Mouse (Mus musculus) cerebellum, adult (tissue): ENCODE results near the gene Hadhb.

Source experiments
- ATAC-seq: cut with Nextera tagmentation; 2 replicates; pipeline ENCODE4 v1.9.2; 2017; ENCODE audit warnings: mild to moderate bottlenecking, moderate library complexity, mixed read lengths; ENCODE audit not compliant: insufficient number of reproducible peaks, low FRiP score, low TSS enrichment

The Hadhb gene

DNA sequence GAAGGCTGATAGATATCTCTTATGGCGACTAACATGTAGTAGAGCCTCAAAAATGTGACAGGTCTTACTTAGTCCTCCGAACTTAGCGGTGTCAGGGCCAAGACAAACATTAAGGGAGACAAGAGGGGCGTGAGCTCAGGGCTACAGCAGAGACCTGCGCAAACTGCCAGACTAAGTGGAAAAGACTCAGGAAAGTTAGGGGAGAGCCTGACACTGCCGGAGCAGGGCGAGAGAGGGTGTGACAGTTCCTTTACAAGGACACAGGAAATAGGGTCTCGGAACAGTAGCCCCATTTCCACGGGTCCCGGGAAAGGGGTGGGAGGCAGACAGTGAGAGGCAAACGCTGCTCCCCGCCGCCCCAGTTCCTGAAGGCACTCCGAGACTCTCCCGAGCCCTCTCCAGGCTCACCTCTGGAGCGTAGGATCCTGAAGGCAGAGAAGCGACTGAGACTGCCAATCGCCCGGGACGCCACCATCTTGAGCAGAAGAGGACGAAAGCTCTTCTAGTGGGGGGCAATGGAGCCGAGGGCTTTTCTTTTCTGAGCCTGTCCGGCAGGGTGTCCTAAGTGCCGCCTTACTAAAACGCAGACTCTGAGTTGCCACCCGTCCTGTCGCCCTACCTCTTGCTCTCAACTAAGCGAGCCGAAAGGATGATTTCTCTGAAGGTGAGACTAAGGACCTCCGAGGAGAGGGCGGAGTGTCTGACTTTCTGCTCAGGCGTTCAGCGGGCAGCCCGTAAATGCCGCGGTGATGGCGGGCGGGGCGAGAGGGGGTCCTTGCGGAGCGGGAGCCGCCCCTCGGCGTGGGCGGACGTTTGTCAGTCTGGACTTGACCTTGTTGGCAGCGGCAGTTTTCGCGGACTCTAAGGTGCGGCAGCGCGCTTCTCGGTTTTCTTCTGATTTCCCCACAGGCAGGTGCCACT, at the start of gene Hadhb, which contains the start of gene Hadha:
TSS of gene Hadhb (plus strand) at position 775 of the 921 bp plus-strand sequence.
TSS of gene Hadha (minus strand) at position 689 of the 921 bp plus-strand sequence.
- peak; percentile 91 for ATAC-seq

DNA sequence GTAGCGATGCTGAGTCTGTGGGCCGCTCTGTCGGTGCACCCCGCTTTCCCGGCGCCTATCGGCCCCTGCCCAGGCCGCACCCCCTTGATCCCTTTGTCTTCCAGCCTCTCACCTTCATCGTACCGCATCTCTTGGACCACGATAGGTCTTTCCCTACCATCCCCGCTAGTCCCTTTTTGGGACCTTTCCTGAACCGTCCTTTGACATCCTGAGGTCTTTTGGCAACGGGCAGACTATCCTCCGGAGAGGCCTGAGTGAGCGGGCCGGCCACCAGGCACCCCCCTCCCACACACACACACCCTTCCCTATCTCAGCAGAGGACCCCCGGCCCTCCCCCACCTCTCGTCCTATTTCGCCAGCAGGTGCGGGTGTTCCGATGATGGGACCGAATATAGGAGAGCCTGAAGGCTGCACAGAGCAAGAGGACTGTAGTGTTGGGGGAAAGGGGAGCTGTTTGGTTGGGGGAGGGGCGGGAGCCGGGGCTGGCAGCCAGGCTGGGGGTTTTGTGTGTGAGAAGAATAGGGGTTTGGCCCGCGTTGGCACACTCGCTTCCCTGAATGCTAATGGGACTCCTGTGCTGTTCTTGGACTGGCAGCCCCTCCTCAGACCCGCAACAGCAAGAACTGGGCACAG, 49.3 kb upstream of the Hadhb start, which contains the start of gene 3110082J24Rik:
TSS of gene 3110082J24Rik (minus strand) at position 419 of the 633 bp plus-strand sequence.
- no peak for ATAC-seq

DNA sequence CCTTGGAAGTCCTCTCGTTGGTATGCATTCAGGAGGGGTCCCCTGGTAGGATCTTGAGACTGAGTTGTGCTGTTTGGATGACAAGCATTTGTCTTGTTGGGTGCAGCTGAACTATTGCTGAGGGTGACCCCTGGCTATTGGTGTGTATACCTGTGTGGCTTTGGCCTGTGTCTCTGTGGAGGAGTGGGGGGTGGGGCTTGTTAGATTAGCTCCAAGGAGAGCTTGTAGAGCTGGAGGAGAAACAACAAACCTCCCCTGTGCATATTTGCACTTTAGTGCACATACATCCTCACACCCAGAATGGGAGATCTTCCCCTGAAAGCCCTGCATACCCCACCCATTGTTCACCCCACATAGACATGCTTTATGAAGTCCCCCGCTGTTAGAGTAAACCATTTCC, 48.3 kb upstream of the Hadhb start:
- ATAC-seq: no peak

DNA sequence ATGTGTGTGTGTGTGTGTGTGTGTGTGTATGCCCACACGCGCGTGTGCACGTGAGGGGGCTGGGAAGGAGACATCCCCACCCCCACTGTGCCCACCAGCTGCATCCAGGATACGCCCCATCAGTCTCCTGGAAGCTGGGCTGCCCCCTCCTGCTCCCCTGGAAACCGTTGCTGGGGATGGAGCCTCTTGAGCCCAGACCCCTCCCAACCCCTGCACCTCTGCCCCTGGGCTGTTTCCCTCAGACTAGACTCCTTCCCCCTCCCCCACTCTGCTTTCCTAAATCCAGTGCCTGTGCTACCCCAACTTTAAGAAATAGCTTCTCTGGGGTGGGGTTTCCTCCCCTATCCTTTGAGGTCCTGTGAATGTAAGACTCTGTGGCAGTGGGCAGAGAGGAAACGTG, 47.9 kb upstream of the Hadhb start:
- ATAC-seq: no peak

DNA sequence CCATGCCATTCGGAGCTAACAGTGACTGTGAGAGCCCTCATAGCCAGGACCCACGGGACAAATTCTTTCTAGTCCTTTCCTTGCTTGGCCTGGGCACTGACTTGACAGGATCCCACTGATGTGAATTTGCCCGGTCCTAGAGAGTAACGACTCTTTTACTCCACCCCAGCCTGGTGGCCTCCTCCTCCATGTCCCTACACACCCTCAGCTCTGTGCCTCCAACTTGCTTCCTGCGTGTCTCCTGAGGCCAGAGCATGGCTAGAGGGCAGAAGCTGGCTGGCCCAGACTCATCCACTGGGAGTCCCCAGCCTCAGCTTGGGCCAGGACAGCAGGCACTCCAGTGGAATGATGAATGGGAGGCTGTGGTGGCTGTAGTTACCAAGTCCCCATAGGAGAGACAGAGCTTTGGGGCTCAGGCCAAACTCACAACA, 47.4 kb upstream of the Hadhb start:
- ATAC-seq: no peak

DNA sequence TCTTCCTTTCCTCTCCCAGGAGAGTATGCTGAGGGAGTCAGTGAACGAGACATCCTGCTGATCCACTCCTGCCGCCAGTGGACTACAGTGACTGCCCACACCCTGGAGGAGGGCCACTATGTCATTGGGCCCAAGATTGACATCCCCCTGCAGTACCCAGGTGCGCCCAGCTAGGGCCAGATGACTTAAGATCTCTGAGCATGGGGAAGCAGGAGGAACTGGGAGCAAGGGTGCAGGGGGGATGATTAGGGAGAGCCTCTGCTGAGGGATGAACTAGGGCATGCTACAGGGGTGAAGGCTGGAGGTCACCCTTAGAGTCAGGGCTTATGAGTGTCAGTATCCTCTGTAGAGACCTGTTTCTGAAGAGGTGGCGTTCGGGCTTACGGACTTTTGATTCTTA, 46.8 kb upstream of the Hadhb start:
- ATAC-seq: no peak

DNA sequence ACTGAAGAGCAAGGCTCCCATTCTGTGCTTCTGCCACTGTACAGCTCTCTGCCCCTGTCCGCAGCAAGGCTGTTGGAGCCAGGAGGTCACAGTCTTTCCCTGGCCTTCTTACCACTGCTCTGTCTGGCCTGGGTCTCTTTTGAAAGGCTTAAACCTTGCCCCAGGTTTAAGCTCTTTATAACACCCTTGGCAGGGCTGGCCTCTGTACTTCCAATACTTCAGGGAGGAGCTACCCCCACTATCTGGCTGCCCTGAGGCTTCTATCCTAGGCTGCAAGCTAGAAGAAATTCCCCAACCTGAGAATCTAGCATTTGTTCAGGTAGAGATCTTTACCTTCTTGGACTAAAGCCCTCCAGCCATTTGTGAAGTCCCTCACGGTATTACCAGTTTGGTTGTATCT, 45.1 kb upstream of the Hadhb start:
- no peak for ATAC-seq

DNA sequence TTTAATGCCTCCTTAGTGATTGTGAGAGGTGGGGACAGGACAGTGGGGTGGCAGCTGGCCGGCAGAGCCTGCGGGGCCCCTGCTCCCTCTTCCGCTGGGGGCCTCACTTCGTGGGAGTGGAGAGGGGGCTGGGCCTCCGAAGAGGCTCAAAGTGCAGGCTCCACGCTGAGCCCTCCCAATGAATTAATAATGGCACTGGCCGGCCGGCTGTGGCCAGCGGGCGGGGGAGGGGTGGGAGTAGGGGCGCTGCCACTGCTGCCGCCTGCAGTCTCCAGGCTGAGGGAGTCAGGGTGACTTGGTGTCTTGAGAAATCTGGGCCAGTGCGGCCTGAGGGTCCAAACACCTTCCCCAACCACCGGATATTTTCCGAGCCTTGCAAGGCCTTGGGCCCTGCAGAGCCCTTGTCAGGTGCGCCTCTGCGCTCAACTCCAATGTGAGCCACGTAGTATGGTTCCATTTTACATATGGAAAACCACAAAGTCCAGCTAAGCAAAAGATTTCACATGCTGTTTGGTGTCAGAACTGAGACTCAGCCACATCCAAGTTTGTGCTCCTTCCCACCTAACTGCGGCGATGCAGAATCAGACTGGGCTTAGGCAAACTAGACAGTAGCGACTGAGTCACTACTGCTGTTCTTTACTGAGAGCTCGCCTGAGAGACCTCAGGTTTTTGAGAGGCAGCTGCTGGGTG, 44.5 kb upstream of the Hadhb start:
- no peak for ATAC-seq

DNA sequence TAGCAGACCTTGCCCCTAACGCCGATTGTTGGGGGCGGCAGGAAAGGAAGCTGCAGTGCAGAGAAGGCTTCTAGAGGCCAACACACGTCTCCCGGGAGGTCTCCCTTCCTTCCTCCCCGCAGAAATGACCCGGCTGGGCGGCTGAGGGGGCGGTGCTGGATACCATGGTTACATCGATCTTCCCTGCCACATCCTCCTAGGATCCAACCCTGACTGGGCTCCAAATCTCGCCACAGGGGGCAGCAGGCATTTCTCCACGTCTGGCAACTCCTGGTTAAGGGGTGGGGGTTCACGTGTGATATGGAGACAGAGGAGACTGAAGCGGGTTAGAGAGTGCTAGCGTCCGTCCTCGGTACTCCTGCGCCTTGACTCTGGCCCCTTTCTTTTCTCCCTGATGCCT, 43.9 kb upstream of the Hadhb start:
- no peak for ATAC-seq

DNA sequence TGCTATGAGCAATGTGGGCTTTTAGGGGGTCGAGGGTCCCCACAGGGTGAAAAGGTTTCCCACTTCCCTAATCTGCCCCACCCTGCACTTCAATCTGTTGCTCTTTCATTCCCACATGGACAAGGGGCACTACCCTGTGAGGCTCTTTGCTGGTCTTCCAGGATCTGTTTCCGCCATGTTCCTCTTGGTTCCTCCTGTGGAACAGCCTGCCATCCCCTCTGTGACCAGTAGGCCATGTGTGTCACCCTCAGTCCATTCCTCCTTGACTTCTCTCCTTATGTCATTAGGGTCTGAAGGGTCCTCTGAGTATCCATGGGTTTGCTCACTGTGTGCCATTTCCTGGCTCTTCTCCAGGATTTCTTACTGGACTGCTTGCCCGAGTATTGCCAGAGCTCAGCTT, 43.3 kb upstream of the Hadhb start:
- ATAC-seq: no peak

DNA sequence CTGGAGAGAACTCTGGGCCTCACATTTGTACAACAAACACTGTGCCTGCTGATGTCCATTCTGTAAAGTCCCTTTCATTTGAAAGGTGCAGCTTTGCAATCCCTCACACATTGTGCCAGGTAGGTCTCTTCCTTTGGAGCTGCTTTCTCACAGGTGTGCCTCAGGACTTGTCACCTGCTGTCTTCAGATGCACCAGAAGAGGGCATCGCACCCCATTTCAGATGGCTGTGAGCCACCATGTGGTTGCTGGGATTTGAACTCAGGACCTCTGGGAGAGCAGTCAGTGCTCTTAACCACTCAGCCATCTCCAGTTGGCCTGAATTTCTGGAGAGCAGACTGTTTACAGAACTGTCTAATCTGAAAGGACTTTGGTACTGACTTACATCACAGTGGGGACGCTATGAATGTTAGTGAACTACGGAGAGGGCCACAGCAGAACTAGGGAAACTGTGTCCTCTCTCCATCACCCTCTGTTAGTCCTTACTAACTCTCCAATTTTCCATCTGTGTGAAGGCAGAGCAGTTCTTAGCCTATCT, 42.4 kb upstream of the Hadhb start:
- no peak for ATAC-seq

DNA sequence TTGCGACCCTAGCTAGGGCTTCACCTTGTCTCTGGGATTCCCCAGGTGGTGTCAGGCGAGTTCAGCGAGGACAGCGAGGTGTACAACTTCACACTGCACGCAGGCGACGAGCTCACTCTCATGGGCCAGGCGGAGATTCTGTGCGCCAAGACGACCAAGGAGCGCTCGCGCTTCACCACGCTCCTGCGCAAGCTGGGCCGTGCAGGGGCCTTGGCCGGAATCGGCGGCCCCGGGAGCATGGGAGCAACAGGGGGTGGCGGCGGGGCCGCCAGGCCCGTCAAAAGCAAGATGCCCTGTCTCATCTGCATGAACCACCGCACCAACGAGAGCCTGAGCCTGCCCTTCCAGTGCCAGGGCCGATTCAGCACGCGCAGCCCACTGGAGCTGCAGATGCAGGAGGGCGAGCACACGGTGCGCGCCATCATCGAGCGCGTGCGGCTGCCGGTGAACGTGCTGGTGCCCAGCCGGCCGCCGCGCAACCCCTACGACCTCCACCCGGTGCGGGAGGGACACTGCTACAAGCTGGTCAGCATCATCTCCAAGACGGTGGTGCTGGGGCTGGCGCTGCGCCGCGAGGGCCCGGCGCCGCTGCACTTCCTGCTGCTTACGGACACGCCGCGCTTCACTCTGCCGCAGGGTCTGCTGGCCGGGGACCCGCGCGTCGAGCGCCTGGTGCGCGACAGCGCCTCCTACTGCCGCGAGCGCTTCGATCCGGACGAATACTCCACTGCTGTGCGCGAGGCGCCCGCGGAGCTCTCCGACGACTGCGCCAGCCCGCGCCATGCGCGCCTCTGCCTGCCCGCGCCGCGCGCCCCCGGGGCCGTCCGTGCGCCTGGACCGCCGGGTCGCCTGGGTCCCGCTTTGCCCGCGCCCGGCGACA, 40.9 kb upstream of the Hadhb start:
- ATAC-seq: peak; percentile 43; the same call in 1 of the 2 replicates

DNA sequence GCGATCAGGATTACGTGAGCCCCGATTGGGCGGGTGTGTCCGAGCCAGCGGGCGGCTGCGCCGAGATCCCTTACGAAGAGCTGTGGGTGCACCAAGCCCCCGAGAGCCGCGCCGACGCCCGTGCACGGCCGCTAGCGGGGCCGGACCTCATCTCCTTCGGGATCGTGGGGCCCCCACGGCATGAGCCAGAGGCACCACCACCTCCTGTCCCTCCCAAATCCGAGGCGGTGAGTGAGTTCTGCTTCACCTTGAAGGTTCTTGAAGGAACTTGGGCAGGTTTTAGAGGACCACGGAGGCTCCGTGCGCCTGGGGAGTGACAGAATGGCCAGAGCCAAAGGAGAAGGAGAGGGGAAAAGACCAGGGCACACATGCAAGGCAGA, 40.3 kb upstream of the Hadhb start:
- ATAC-seq: no peak

DNA sequence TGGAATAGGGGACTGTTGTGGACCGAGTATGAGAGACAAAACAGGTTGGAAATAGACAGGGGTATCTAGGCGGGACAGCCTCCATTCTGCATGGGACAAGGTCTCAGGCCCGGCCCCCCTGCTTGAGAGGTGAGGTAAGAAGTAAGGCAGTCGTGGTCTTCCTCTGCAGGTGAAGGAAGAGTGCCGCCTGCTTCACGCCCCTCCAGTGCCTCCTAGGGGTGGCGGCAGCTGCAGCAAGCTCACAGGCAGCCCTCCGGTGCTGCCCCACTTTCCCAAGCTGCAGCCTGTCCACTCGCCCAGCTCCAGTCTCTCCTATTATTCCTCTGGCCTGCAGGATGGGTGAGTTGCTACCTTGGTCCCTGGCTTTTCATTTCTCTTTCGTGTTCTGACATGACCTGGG, 39.3 kb upstream of the Hadhb start:
- ATAC-seq: no peak

DNA sequence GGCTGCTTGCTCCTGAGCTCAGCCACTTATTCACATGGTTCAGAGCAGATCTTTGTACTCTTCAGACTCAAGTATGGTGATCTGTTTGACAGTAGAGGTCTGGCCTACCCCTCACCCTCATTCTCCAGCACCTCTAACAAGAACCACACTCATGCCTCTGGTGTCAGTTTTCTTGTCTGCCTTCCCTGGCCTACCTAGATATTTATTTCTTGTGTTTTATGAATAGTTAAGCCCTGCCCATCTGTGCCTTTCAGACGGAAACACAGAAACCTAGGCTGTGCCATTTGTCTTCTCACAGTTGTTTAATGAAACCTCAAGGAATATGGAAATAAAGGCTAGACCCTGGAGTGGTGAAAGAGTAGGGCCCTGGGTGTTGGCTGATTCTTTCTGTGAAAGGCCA, 37.0 kb upstream of the Hadhb start:
- no peak for ATAC-seq

DNA sequence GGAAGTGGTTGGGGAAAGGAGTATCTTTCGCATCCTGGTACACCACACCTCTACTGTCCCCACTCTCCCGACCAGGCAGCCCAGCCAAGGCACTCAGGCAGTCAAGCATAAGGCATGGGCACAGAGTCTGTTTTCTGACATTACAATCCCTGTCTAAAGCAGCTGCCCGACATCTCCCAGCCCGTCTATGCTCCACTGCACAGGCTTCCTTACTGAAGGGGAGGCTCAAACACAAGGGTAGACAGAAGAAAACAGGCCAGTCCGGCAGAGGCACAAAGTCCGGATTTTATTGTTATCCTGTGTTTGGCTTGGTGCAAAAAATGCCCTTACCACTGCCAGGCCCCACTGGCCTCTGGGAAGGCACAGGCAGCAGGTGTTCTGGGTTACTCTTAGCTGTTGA, 35.9 kb upstream of the Hadhb start:
- ATAC-seq: no peak

DNA sequence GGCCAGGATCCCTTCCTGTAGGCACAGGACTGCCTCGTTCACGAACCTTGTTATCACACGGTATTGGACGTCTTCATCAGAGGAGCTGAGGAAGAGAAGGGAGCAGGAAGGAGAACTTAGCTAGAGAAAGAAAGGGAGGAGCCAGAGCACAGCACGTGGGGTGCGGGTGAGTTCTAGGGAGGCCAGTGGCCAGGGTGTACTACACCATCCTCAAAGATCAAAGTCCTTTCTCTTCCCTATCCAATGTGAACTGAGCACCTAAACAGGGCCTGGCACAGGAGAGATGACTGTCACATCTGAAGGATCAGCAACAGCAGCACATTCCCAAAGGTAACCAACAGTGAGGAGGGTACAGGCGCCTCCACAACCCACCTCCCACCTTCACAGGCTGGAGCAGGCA, 34.9 kb upstream of the Hadhb start:
- ATAC-seq: no peak

DNA sequence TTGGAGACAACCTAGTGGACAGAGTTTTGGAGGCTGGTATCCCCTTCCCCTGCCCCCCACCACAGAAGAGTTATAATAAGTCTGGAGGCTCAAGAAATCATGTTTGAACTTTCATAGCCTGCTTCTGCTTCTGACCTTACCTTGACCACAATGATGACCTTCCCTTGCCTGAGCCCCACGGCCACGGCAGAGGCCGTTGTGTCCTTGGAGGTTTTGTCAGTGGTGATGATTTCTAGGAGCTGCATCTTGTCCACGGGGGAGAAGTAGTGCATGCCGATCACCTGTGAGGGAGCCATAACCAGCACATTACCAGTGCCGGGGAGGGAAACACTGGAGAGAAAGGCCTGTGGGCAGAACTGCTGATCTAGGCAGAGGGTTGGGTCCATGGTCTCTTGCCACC, 32.6 kb upstream of the Hadhb start:
- no peak for ATAC-seq

DNA sequence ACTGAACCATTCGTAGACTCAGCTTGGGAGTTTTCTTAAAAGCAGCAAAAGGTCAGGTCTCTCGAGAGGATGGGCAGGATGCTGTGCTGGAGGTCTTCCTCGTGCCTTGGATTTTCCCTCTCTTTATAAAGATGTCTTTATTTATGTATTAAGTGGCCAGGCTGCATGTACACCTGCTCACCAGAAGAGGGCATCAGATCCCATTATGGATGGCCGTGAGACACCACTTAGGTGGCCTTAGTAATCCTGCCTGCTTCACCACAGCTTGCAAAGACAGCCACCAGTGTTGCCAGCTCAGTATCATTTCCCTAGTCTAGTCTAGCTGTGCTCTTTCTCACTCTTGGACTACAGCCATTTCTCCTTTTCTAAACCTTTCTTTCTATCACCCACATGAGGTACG, 29.5 kb upstream of the Hadhb start:
- no peak for ATAC-seq

DNA sequence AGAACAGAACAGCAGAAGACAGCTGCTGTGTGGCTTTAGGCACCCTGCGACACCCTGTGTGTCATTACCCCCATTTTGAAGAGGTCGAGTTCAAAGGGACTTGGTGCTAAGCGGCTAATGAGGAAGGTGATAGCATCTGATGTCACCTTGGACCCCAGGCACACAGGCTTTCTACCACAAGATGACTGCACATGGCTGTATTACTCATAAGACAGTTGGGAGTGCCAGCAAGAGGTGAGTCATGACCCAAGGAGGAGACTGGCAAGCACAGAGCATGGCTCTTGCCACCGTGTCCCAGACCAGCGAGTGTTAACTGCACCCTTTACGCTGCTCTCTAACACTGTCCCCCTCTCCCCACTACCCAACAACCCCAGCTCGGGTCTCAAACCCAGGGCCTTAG, 28.3 kb upstream of the Hadhb start:
- no peak for ATAC-seq
